Mouse (Mus musculus): ENCODE results near the gene Myo1h.

GRCm38 (mm10) chr5:114269984-114270383, 19.0 kb upstream of the Myo1h start:
- TF ChIP-seq CTCF (IDR thresholded peaks at IDR 0.05; ENCODE audit: control insufficient read depth, insufficient read depth, insufficient read length) (no peak), MYOG (IDR thresholded peaks at IDR 0.05; ENCODE audit: control insufficient read depth, extremely low read depth, insufficient read length) (no peak), CEBPB (IDR thresholded peaks at IDR 0.05; ENCODE audit: low read depth) (no peak), FOSL1 (IDR thresholded peaks at IDR 0.05; ENCODE audit: insufficient read depth, low read length, poor library complexity, severe bottlenecking) (peak; percentile 88), USF1 (IDR thresholded peaks at IDR 0.05; ENCODE audit: low read depth) (no peak), MAX (IDR thresholded peaks at IDR 0.05) (peak; percentile 38)

All from C2C12 (cell line).